Mouse (Mus musculus) forebrain, embryonic 14.5 days (tissue): ENCODE measurements around the gene Amer2. TPM values are rescaled to one million over a fixed set of nuclear protein-coding genes. Genes with fewer than 3 reads are reported as not detected.

ENCODE experiments used
- ATAC-seq: fragments of 200-750 bp; cut with Nextera tagmentation; 2 replicates; pipeline ENCODE4 v1.8.0; 2017; ENCODE audit warnings: mild to moderate bottlenecking, moderate library complexity
- DNase-seq: peaks from one replicate; pipeline ENCODE4 v3.0.0-alpha.2; 2015; ENCODE audit warnings: low spot score
- H3K27ac ChIP-seq: fragments of 300-500 bp; sonication (generic); 2 replicates; pipeline ENCODE4 v1.5.1; 2014; ENCODE audit warnings: low read depth, mild to moderate bottlenecking, control low read depth, low read length, moderate library complexity
- H3K27me3 ChIP-seq: fragments of 300-500 bp; sonication (generic); replicated peaks from 2 replicates; pipeline ENCODE4 v1.6.1; 2014; ENCODE audit warnings: low read length, control low read depth, mixed read lengths; ENCODE audit not compliant: control insufficient read depth, insufficient read depth
- H3K36me3 ChIP-seq: fragments of 300-500 bp; sonication (generic); 2 replicates; pipeline ENCODE4 v1.6.1; 2014; ENCODE audit warnings: low read length, control low read depth; ENCODE audit not compliant: control insufficient read depth, insufficient read depth
- H3K4me1 ChIP-seq: fragments of 300-500 bp; sonication (generic); 2 replicates; pipeline ENCODE4 v1.6.1; 2014; ENCODE audit warnings: antibody characterized with exemption, low read length, control low read depth; ENCODE audit not compliant: control insufficient read depth, insufficient read depth
- H3K4me2 ChIP-seq: fragments of 300-500 bp; sonication (generic); 2 replicates; pipeline ENCODE4 v1.6.1; 2014; ENCODE audit warnings: mild to moderate bottlenecking, control low read depth, low read length
- H3K4me3 ChIP-seq: fragments of 300-500 bp; sonication (generic); 2 replicates; pipeline ENCODE4 v1.5.1; 2014; ENCODE audit warnings: low read depth, low read length, control low read depth
- H3K9ac ChIP-seq: fragments of 300-500 bp; sonication (generic); 2 replicates; pipeline ENCODE4 v1.6.1; 2014; ENCODE audit warnings: mild to moderate bottlenecking, low read length, control low read depth, moderate library complexity
- H3K9me3 ChIP-seq: fragments of 300-500 bp; sonication (generic); replicated peaks from 2 replicates; pipeline ENCODE4 v1.6.1; 2016; ENCODE audit warnings: low read length, control low read depth, mixed read lengths; ENCODE audit not compliant: control insufficient read depth
- WGBS: fragments of 180-500 bp; shearing (Covaris S2); extraction: QIAGEN DNeasy Blood & Tissue Kit; methylation state at CpG from one replicate; pipeline ENCODE4 v1.1.7; 2014; 5-methylcytosine and 5-hydroxymethylcytosine counted together
- polyA plus RNA-seq: library from polyadenylated mRNA; unstranded; fragments of >200 nt; fragmentation: Nextera tagmentation; extraction: Ambion mirVana; gene quantifications from 2 replicates; pipeline ENCODE4 v1.2.1, GENCODE M21; 2014

The Amer2 gene
- polyA plus RNA-seq, 1 experiment from 2014 or later = 9.4 TPM

DNA sequence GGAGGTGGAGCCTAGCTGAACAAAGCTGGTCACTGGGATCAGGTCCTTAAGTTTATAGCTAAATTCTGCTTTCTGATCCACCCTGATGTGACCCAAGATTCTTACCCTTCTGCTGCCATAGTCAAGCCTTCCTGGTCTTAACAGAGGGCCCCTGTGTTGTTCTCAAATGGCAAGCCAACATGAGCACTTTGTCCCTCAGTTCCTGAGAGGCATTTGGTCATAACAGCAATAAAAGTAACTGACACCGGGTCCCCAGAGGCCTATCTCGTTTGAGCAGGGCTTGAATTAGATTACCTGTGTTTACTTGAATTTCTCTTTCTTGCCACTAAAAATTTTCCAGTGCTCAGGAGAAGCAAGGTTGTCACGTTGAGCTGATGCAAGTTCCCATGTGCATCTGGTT, 51.1 kb downstream of the Amer2 start:
- no peak for DNase-seq
- Histone ChIP-seq H3K36me3 (no peaks in the 10 kb centered on the region), H3K27me3 (no peaks in the 10 kb centered on the region), H3K4me1 (peaks cover 3% of the 10 kb centered on the region; the same call in 1 of the 2 replicates), H3K27ac (no peak overlapping the region), H3K9me3 (no peaks in the 10 kb centered on the region), H3K9ac (no peak overlapping the region), H3K4me3 (no peak overlapping the region), H3K4me2 (no peak overlapping the region)
- 75% methylated on average over 3 of the region's 3 CpGs for WGBS
- no peak for ATAC-seq

DNA sequence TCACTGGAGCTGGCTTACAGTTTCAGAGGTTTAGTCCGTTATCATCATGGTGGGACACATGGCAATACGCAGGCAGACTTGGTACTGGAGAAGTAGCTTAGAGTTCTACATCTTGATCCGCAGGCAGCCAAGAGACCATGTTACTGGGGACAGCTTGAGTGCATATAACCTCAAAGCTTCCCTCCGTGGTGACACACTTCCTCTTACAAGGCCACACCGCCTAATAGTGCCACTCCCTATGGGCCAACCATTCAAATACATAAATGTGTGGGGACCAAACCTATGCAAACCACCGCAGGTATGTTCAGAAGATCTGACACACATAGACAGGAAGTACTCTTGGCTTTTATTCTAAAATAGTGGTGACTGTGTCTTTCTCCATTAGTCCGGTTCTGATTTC, 52.5 kb downstream of the Amer2 start:
- no peak overlapping the region for H3K27ac ChIP-seq
- no peak overlapping the region for H3K4me3 ChIP-seq
- WGBS = 92% methylated on average over 7 of the region's 7 CpGs
- no peak overlapping the region for H3K4me2 ChIP-seq
- ATAC-seq (no peak), DNase-seq (no peak)
- no peaks in the 10 kb centered on the region for H3K9me3 ChIP-seq
- H3K4me1 ChIP-seq = peaks cover 8% of the 10 kb centered on the region
- H3K36me3 ChIP-seq = no peaks in the 10 kb centered on the region
- H3K9ac ChIP-seq = no peak overlapping the region
- no peaks in the 10 kb centered on the region for H3K27me3 ChIP-seq

DNA sequence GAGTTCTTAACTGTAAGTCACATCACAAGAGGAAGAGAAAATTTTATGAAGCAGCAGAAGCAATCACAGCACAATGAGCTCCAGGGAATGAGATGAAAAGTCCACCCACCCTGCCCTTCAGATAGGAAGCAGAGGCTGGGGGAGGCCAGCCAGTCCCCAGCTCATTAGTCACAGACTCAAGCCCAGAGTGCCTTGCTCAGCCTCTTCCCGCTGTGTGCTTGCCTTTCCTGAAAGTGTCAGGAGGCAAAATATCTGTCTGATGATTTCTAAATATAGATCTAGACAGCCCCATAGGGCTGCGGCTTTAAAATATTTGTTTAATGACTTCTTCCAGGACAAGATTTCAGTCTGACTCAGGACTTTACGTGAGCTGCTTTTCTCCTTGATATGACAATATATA, 54.8 kb downstream of the Amer2 start:
- no peaks in the 10 kb centered on the region for H3K9me3 ChIP-seq
- DNase-seq (peak; percentile 27), ATAC-seq (no peak)
- H3K4me3 ChIP-seq = no peak overlapping the region
- H3K27ac ChIP-seq = no peak overlapping the region
- peaks cover 5% of the 10 kb centered on the region for H3K4me1 ChIP-seq
- no peak overlapping the region for H3K9ac ChIP-seq
- WGBS = 69% methylated on average over 3 of the region's 3 CpGs
- no peak overlapping the region for H3K4me2 ChIP-seq
- no peaks in the 10 kb centered on the region for H3K36me3 ChIP-seq
- H3K27me3 ChIP-seq = no peaks in the 10 kb centered on the region

DNA sequence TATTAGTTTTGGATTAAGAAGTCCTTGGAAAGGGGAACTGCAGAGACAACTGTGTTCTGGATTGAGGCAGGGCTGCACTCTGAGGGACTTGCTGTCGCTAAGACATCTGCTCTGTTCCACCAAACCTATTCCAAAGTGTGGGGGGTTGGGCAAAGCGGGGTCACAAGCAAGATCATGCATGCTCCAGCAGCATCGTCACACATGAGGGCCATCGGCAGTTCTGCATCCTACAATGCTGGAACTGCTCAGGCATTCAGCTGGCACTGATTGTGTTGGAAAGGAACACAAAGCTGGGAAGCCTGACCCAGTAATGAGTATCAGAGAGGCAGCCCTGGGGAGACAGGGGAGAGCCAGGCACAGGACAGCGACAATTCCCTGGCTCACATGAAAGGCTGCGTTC, 56.5 kb downstream of the Amer2 start:
- ATAC-seq = peak; percentile 75
- Histone ChIP-seq H3K4me3 (no peak overlapping the region), H3K4me2 (no peak overlapping the region), H3K36me3 (no peaks in the 10 kb centered on the region), H3K27ac (no peak overlapping the region), H3K9ac (no peak overlapping the region), H3K4me1 (peaks cover 5% of the 10 kb centered on the region), H3K27me3 (no peaks in the 10 kb centered on the region), H3K9me3 (no peaks in the 10 kb centered on the region)
- DNase-seq = peak; percentile 66
- WGBS = 12% methylated on average over 6 of the region's 6 CpGs

DNA sequence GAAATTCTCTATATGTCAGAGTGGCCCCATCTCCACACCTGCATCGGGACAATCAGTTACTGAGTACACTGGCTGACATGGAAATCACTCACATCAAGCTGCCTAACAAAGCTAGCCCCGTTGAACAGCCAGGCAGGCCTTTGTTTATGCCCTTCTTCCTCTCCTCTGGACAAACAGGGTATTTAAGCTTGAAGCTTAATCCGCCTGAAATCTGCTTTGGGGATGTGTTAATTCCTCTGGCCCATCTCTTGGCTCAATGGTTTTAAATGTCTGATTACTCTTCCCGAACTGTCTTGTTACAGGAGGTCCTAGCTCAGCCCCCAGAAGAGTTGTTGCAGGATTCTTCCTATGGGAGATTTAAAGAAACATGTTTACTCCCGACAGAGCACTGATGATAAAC, 58.5 kb downstream of the Amer2 start:
- H3K9me3 ChIP-seq = no peaks in the 10 kb centered on the region
- DNase-seq (no peak), ATAC-seq (no peak)
- no peaks in the 10 kb centered on the region for H3K27me3 ChIP-seq
- no peak overlapping the region for H3K4me2 ChIP-seq
- no peaks in the 10 kb centered on the region for H3K36me3 ChIP-seq
- 7% methylated on average over 5 of the region's 5 CpGs for WGBS
- H3K4me1 ChIP-seq = peaks cover 5% of the 10 kb centered on the region
- no peak overlapping the region for H3K9ac ChIP-seq
- H3K27ac ChIP-seq = no peak overlapping the region
- no peak overlapping the region for H3K4me3 ChIP-seq

DNA sequence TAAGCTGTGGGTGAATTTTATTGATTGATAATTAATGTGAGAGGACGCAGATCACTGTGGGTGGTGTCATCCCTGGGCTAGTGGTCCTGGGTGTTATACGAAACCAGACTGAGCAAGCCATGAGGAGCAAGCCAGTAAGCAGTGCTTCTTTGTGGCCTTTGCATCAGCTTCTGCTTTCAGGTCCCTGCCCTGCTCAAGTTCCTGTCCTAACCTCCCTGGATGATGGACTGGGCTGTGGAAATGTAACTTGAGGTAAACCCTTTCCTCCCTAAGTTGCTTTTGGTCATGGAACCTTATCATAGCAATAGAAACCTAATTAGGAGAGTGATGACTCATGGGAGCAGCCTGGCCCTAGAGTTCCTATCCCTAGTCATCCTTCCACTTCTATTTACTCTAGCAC, 59.1 kb downstream of the Amer2 start:
- no peaks in the 10 kb centered on the region for H3K9me3 ChIP-seq
- WGBS = 70% methylated on average over 2 of the region's 2 CpGs
- H3K4me3 ChIP-seq = no peak overlapping the region
- H3K4me1 ChIP-seq = peaks cover 5% of the 10 kb centered on the region
- H3K36me3 ChIP-seq = no peaks in the 10 kb centered on the region
- ATAC-seq (no peak), DNase-seq (no peak)
- no peak overlapping the region for H3K4me2 ChIP-seq
- H3K9ac ChIP-seq = no peak overlapping the region
- H3K27me3 ChIP-seq = no peaks in the 10 kb centered on the region
- H3K27ac ChIP-seq = no peak overlapping the region

DNA sequence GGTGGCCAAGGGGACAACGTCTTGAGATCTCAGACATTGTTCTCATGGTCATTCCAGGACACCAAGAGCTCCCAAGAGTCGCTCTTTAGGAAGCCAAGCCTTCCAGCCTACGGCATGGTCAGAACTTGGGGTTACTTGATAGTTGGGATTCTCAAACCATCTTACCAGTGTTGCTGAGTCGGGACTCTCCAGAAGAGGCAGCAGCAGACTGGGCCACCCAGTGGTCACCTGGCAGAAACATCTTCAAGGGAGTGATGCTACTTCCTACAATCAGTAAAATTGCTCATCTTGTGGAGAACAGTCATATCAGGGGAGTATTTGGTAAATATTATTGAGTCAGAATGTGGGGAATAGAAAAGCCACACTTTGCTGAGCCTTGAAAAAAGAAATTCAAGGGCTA, 62.5 kb downstream of the Amer2 start:
- H3K27ac ChIP-seq = no peak overlapping the region
- no peaks in the 10 kb centered on the region for H3K4me1 ChIP-seq
- no peaks in the 10 kb centered on the region for H3K36me3 ChIP-seq
- no peak for DNase-seq
- H3K9ac ChIP-seq = no peak overlapping the region
- ATAC-seq = no peak
- no peaks in the 10 kb centered on the region for H3K9me3 ChIP-seq
- H3K4me3 ChIP-seq = no peak overlapping the region
- no peaks in the 10 kb centered on the region for H3K27me3 ChIP-seq
- 79% methylated on average over 4 of the region's 4 CpGs for WGBS
- no peak overlapping the region for H3K4me2 ChIP-seq

DNA sequence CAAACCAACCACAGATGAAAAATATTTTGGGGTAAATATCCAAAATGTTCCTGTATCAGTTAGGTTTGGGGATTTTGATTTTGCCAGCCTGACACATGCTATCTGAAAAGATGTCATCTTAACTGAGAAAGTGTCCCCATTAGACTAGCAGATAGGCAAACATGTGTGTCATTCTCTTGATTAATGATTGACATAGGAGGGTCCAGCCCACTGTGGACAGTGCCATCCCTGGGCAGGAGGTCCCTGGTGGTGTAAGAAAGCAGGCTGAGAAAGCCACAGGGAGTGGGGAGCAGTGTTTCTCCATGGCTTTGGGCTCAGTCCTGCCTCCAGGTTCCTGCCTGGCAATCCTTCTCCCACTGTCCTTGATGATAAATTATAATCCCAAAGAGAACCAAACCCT, 63.3 kb downstream of the Amer2 start:
- DNase-seq (no peak), ATAC-seq (no peak)

More for the DNA sequence above, 63.3 kb downstream of the Amer2 start:
- Histone ChIP-seq H3K9ac (no peak overlapping the region), H3K9me3 (no peaks in the 10 kb centered on the region), H3K4me3 (no peak overlapping the region), H3K4me2 (no peak overlapping the region), H3K27ac (no peak overlapping the region), H3K27me3 (no peaks in the 10 kb centered on the region), H3K36me3 (no peaks in the 10 kb centered on the region), H3K4me1 (no peaks in the 10 kb centered on the region)
